Mouse (Mus musculus) layer of hippocampus, adult 2 months (tissue): ENCODE measurements around the gene Slc7a15. TPM values are rescaled to one million over a fixed set of nuclear protein-coding genes. Genes with fewer than 3 reads are reported as not detected.
A peak's percentile ranks its signal among the peaks of the same experiment; 100 is the strongest.

Experiments used
- DNase-seq, 2 experiments: peaks; one replicate each; pipeline ENCODE4 v3.0.0; 2022; ENCODE audit warnings: low spot score in 2 of 2
- H3K27ac ChIP-seq: fragments of 200-600 bp; 2 replicates; pipeline ENCODE4 v1.8.1; 2022
- H3K4me3 ChIP-seq: fragments of 200-600 bp; 2 replicates; pipeline ENCODE4 v1.8.1; 2022; ENCODE audit warnings: mild to moderate bottlenecking
- CTCF ChIP-seq: fragments of 200-600 bp; conservative IDR thresholded peaks from 2 replicates; pipeline ENCODE4 v1.8.1; 2022; ENCODE audit warnings: antibody characterized with exemption, mild to moderate bottlenecking, moderate library complexity
- total RNA-seq, 2 experiments: library from RNA; stranded (reverse); gene quantifications; 2 replicates each; pipeline ENCODE4 v1.2.3; 2021

The Slc7a15 gene
- total RNA-seq, 2 experiments from 2014 or later = not detected

DNA sequence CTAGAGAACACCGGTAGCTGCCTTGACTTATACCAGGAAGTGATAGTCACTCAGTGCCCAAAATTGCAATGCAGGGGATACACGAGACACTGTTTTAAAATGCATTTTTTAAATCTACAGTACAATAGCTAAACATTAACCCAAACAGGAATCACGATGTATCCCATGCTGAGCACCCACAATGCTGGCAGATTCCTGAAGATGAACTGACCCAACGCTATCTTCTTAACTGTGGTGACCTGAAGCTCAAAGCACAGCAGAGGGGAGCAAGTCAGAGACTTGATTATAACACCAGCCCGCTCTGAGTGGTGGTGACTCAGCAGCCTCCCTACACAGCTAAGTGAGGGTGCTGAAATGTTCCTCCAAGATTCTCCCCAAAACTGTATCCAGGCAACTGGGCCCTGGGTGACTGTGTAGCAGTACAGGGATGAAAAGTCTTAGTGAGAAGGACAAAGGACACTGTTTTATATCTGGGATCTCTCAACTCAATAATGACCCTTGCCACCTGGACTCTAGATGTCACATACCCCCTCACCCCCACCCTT is 53.7 kb downstream of the Slc7a15 start:
- peak; percentile 20 to 38 for DNase-seq
- Histone ChIP-seq H3K4me3 (no peak overlapping the region), H3K27ac (no peak overlapping the region)
- no peak for TF ChIP-seq CTCF

DNA sequence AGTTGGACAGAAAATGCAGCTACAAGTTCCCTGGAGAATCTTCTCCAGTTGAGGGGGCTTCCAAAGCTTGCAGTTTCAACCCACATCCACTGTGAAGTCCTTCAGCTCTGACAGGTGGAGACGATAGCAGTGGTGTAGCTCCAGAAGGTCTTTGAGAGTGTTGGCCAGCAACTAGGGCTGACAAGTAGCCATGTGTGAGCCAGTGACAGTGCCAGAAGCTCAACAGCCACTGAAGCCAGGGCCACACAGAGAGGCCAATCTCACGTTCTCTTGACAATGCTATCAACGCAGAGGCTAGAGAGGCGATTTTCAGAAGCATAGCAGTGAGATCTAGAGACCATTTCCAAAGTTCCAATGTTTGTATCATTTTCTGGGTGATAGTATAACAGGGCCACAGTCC is 56.5 kb downstream of the Slc7a15 start:
- no peak for TF ChIP-seq CTCF
- Histone ChIP-seq H3K27ac (no peak overlapping the region), H3K4me3 (no peak overlapping the region)
- DNase-seq = no peak

DNA sequence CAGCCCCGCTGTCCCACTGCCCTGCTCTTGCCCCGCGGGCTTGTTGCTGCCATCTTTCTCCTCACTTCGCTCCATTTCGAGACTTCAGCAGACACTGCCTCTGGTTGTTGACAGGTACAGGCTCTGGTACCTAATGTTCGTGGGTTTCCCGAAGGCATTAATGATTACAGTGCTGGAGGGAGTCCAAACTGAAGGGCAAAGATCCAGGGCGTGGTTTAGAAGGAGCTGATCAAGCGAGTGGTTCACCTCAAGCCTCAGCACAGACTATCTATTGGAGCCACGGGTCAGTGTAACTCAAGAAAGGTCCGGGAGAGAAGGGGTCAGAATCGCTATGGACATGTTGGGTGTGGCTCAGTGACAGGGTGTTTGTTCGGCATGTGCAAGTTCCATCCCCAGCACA is 59.4 kb downstream of the Slc7a15 start:
- Histone ChIP-seq H3K4me3 (no peak overlapping the region), H3K27ac (no peak overlapping the region)
- no peak for DNase-seq
- TF ChIP-seq CTCF = no peak

DNA sequence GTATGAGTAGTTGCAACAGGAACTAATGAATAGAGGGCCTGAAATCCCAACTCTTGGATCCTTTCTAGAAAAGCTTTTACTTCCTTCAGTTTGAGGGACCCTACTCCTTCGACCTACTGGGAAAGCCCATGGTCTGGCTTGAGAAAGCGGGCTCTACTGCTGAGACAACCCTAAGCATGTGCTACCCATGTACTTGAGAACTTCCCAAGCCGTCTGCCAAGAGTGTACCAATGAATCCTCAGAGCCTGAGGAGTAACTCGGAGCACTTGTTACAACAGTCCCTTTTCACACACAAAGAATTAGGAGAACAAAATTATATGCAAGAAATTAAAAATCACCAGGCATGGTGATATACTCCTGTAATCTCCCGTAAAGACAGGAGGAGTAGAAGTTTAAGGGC is 61.6 kb downstream of the Slc7a15 start:
- no peak for TF ChIP-seq CTCF
- Histone ChIP-seq H3K4me3 (no peak overlapping the region), H3K27ac (no peak overlapping the region)
- no peak for DNase-seq

DNA sequence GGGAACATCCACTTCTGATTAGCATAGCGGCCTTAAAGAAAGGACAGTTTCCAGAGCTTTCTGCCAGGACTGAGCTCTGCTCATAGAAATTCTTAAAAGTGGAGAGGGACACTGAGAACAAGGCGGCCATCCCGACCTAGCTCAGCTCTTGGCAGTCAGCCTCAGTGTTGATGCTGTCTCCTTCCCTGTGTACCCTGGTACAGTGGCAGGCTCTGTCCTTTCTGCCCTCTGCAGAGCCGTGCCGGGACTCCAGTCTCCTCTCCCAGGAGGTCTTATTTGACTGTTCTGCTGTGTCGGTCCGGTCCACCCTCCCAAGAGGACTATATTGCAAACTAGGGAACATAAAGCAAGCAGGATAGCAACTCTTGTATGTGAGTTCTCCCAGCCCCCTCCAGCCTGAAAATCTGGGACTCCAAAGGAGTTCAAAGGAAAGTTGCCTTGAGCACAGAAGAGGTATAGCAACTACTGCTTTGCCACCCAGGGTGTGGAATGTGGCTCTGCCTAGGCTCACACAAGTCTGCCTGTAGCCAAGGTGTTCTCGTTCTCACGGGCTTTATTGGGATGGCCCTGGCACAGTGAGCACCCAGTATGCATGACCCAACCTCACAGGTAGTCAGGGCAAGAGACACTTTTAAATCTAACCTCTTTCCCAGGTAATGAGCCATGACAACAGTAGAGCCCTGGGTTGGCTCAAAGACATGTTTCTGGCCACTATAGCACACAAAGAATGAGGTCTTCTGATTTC is 62.5 kb downstream of the Slc7a15 start:
- Histone ChIP-seq H3K4me3 (no peak overlapping the region), H3K27ac (no peak overlapping the region)
- no peak for DNase-seq
- TF ChIP-seq CTCF = no peak

DNA sequence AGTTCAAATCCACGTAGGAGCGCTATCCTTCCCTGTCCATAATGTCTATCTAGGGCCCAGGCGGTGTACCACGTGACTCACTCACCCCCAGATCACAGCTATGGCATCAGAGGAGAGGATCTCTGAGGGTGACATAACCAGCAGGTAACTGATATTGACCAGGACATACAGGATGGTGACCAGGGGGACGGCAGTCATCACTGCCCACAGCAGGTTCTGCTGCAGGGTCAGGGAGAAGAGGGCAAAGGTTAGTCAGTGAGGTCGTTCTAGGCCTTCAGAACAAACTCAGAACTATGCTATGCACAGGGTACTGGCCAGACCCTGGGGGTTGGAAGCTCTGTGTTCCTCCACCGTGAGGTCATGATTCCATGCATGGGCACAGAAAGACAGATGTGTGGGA is 63.3 kb downstream of the Slc7a15 start:
- TF ChIP-seq CTCF = no peak
- Histone ChIP-seq H3K4me3 (no peak overlapping the region), H3K27ac (no peak overlapping the region)
- no peak for DNase-seq

DNA sequence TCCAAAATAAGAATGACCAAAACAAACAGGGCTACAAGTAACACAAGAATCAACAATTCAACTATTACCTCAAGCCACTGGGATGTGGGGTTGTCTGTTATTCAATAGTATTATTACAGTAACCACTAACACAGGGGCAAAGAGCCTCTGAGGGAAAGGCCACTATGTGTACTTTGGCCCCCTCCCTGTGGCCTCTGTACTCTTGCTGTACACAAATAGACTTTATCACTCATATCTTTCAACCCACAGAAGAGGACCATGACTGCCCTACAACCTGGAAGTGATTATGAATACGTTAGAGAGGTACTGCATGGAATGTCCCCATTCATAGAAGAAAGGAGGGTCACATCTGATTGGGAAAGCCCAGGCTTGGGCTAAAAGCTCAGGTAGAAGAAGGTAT is 64.0 kb downstream of the Slc7a15 start:
- Histone ChIP-seq H3K27ac (no peak overlapping the region), H3K4me3 (no peak overlapping the region)
- TF ChIP-seq CTCF = no peak
- DNase-seq = no peak

DNA sequence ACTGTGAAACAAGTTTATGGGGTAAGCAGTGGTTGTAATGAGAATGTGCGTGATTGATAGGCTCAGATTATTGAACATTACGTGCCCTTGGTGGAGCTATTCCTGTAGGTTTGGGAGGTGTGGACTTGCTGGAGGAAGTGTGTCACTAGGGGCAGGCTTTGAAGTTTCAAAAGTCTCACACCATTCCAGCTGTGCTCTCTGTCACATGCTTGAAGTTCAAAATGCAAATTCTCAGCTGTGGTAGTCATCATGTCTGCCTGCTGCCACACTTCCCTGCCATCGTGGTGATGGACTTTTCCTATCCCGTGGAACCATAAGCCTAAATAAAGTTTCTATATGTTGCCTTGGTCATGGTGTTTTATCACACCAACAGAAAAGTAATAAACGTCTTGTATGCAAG is 71.1 kb downstream of the Slc7a15 start:
- DNase-seq = no peak
- TF ChIP-seq CTCF = no peak
- no peak overlapping the region for H3K4me3 ChIP-seq
- H3K27ac ChIP-seq = no peak overlapping the region

DNA sequence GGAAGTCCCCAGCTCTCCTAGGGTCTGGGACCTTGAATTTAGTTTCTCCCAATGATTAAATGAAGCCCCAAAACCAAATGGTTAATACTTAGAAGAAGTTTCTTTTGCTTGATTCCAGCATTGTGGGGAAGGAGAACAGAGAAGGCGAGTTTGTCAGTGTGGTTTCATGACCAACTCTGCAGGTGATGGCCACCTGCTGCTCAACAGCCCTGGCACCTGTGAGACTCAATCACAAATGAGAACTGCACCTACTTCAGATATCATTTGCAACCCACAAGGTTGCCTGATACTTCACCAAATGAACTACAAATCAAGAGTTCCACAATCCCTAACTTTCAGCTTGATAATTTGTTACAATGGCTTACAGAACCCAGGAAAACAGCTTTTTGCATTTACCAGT is 71.7 kb downstream of the Slc7a15 start:
- no peak overlapping the region for H3K27ac ChIP-seq
- no peak for TF ChIP-seq CTCF
- no peak overlapping the region for H3K4me3 ChIP-seq
- DNase-seq = no peak

DNA sequence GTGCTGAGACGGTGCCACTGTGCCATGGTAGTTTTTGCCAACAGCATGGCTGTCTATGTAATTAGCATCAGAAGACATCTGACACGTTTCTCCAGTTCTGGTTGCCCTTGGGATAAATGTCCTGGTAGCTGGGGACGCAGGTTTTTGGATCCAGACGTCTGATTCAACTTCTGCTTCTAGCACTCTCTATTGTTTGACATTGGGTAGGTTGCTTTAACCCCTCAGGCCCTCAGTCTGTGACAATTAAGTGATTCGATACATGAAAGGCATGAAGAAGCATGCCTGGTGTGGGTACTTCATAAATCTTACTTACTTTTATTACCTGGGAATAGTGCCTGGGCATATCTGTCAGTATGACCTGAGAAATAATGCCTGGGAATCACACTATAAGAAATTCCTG is 74.8 kb downstream of the Slc7a15 start:
- no peak overlapping the region for H3K4me3 ChIP-seq
- no peak overlapping the region for H3K27ac ChIP-seq
- TF ChIP-seq CTCF = no peak
- no peak for DNase-seq

DNA sequence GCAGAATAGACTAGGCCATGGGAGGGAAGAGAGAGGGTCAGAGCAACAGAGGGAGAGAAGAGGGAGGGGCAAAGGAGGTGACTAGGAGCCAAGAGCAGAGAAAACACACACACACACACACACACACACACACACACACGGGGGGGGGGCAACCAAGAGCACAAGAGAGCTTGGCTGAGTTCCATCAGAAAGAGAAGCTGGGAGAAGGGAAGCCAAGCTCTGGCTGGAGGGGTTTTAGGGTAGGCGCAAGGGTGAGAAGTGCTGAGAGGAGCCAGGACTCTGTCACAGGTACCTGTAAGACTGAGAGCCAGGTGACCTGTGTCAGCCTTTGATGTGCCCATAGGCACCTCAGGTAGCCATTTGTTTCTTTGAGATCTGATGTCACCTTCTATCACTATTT is 76.2 kb downstream of the Slc7a15 start:
- H3K27ac ChIP-seq = no peak overlapping the region
- H3K4me3 ChIP-seq = no peak overlapping the region
- TF ChIP-seq CTCF = no peak
- DNase-seq = no peak

DNA sequence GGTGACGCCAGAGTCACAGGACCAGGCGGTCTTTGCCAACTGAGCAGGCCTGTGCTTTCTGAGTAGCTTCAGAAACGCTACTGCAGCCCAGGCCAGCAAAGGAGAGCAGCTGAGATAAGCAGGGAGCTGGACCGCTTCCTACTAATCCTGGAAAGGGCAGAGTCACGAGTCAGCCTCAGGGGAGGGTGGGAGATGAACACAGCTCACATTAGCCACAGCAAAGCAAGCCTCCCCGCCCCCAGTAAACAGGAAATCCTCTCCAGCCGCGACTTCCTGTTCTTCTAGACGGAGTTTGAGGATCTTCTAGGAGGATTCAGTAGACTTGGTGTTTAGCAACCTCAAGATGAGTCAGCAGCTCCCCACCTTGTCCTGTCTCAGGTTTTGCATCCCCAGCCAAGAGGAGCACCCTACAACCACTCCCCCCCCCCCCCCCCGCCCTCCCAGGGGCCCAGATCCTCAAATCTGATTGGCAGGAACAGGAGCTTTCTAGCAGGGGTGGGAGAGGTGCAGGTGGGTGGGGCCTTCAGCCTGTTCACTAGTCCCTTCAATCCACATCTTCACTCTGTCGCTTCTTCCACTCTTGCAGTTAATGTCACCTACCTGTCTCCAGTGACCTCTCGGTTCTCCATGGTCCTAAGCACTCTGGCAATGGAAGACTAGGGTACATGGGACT is 77.4 kb downstream of the Slc7a15 start:
- Histone ChIP-seq H3K27ac (peak overlapping the region; percentile 59; the same call in 1 of the 2 replicates), H3K4me3 (no peak overlapping the region)
- no peak for TF ChIP-seq CTCF
- no peak for DNase-seq

DNA sequence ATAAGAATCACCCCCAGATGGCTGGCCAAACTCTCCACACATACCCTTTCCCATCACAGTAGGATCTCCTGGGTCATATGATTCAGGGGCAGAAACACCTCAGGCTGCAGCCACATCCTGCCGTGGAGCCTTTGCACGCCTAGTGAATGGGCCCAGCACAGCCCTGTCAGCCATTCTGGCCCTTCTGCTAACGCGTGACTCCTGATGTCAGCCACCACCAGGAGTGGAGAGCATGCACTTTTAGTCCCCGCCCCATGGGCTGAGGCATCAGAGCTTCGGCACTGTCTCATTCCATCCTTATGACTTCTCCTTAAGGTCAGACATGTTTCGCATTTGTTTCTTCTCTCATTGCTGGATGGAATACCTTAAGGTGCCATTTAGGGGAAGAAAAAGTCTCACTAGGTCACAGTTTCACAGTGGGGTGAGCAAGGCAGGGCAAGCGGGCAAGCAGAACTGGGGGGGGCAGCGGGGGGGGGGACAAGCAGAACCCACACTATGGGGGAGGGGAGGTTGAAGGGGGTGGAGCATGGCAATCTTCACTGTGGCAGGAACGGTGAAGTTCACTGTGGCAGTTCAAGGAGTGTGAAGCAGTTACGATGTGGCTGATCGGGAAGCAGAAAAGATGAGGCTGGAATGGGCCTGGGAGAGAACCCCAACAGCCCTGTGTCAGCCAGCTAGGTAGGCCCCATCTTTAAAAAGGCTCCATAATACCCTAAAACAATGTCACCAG is 79.3 kb downstream of the Slc7a15 start:
- H3K4me3 ChIP-seq = no peak overlapping the region
- H3K27ac ChIP-seq = no peak overlapping the region
- no peak for TF ChIP-seq CTCF
- DNase-seq = no peak
